Mouse (Mus musculus) cerebellum, postnatal 10 days (tissue): ENCODE results near the gene Cnnm2.
A peak's percentile ranks its signal among the peaks of the same experiment; 100 is the strongest.
"Not testable (repeated sequence)": the region's sequence is repeated elsewhere in the genome, so short reads cannot be mapped to it uniquely, and the experiment has no call there.

Source experiments
- DNase-seq, 2 experiments: peaks; one replicate each; pipeline ENCODE4 v3.0.0; 2021; ENCODE audit warnings: mixed read lengths in 2 of 2

Gene Cnnm2

DNA sequence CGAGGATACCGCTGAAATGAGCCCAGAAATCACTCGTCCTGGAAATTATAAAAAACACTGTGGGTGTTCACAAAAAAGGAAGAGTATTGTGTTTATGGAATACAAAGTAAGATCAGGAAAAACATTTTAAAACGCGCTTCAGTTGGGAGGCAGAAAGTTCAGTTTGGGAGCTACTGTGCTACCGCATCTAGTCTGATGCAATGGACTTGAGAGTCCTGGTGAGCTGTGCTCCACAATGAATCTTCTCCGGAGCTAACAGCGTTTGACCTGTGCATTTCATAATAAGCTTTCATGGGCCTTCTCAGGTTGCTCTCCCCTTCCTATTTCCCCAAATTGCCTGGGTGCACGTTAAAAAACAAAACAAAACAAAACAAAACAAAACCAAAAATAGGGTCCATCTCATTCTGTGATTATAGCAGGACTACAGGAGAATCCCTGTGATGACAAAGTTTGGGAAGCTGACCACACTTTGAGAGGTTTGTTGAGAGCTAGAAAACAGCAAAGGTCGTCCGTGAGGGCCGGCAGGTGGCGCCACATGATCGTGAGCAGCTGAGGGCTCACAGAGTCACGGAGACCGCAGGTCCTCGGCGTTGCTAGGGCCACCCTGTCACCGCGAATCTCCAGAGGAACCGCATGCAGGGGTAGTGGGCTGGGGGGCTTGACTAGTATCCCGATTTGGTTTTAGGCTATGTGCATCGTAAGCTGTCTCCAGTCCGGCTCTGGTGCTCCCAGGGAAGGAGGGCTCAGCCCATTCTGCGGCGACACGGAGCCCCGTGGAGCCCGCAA, 828 bp upstream of the Cnnm2 start:
- DNase-seq, result peak; percentile 95 to 96

DNA sequence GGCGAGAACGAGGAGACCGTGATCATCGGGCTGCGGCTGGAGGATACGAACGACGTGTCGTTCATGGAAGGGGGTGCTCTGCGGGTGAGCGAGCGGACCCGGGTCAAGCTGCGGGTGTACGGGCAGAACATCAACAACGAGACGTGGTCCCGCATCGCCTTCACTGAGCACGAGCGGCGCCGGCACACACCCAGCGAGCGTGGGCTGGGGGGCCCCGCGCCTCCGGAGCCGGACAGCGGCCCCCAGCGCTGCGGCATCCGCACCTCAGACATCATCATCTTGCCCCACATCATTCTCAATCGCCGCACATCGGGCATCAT, 535 bp downstream of the Cnnm2 start:
- no peak for DNase-seq

- peak; percentile 69 to 72 for DNase-seq
Measured at GRCm38 (mm10) chr19:46762291-46762991, 1.0 kb downstream of the Cnnm2 start.

DNA sequence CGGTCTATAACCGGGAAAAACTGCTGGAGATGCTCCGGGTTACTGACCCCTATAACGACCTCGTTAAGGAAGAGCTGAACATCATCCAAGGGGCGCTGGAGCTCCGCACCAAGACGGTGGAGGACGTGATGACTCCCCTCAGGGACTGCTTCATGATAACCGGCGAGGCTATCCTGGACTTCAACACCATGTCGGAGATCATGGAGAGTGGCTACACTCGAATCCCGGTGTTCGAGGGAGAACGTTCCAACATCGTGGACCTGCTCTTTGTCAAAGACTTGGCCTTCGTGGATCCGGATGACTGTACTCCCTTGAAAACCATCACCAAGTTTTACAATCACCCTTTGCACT, 1.6 kb downstream of the Cnnm2 start:
- peak in 1 of 2 experiments; percentile 41 for DNase-seq

DNA sequence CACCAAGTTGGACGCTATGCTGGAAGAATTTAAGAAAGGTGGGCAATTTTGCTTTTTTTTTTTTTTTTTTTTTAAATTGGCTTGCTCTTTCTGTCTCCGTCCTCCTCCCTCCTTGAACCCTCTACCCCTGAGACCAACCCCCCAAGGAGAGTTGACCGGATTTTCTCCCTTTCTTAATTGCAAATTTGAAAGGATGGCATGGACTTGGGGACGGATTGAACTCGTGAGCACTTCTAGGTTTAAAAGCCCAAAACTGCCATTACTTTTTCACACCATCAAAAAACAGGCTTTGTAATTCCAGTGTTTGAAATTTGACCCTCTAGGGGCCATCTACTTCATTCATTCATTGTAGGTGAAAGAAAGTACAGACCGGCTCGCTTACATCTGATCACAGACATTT, 2.0 kb downstream of the Cnnm2 start:
- peak; percentile 63 to 71 for DNase-seq

DNA sequence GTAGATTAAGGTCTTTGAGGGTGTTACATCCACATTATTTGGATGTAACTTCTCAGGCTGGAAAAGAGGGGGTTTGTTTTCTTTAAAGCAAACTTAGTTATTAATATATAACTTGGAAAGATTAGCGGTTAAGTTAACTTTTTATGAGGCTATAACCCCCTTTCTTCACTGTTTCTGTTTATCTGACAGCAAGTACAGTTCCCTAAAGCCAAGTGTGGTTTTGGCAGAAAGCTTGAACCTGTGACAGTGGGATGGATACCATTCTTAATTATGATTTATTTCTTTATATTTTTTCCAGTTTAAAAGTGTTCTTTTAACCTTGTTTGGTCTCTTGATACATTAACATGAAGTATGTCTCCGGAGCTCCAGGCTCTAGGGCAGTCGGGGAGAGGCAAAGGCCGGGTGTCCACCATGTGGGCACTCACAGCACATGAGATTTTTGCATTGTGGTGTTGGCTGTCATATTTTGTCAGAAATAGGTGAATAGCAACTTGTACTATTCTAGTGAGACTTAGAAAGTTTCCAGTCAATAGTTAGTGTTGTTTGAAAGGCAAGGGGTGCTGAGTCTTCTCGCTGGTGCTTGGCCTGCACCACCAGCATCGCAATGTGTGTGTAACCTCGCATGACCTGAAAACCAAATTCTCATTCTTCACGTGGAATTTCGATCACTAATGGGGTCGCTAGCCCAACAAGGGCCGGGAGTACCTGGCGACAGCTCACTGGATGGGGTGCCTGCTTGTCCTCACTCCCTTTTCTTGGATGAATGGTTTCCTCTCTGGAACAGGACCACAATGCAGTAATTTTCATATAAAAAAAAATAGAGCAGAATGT, 2.8 kb downstream of the Cnnm2 start:
- DNase-seq, result no peak

DNA sequence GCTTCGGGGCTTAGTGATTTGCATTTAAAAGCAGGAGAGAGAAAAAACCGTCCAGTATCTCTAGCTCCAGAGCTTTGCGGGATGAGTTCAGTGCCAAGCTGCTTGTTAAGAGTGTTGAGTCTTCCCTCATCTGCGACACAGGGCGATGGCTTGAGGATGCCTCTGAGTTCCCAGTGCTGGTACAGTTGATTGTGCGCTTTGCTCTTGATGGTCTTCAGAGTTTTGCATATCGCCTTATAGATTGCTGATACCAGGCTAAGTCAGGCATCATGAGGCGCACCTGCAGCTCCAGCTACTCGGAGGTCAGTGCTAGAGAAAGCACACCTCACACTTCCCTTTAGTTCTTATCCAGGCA, 3.3 kb downstream of the Cnnm2 start:
- peak; percentile 28 to 32 for DNase-seq

GRCm38 (mm10) chr19:46766125-46766524, 4.7 kb downstream of the Cnnm2 start:
- peak; percentile 29 to 38 for DNase-seq

GRCm38 (mm10) chr19:46769759-46770158, 8.4 kb downstream of the Cnnm2 start:
- no peak for DNase-seq

DNA sequence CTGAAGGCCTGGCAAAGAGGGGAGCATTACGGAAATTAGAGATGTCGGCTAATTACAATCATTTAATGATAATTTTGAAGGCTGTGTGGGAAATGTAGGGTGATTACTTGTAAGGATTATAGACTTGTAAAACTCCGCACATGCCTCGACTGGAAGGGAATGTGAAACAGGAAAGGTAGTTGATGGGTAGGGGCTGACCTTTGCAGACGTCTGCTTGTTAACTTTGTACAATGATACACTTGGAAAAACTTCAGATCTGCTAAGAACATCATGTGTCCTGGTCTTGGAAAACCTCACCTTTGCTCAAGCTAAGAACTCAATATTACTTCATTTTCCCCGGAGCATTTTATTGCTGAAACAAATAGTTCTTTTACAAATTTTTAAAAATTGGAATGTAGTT, 10.4 kb downstream of the Cnnm2 start:
- no peak for DNase-seq

- DNase-seq, result peak; percentile 59 to 72
Measured at GRCm38 (mm10) chr19:46776391-46776790, 15.0 kb downstream of the Cnnm2 start.

DNA sequence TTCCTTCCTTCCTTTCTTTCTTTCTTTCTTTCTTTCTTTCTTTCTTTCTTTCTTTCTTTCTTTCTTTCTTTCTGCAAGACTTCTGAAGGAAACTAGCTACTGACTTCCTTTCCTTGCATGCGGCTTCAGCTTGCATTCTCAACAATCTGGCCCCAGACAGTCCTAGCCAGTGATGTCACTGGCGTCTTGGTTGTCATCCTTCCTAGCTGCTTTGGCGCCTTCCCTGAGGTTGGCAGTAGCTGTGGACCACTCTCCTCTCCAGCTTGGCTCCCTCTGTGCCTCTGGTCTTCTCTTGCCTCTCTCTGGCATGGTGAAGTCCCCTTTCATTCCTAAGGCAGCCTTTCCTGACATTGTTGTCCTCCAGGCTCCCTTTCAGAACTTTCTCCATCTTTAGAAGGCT, 15.5 kb downstream of the Cnnm2 start:
- peak; percentile 76 to 86 for DNase-seq

GRCm38 (mm10) chr19:46777928-46778680, 16.7 kb downstream of the Cnnm2 start:
- no peak for DNase-seq

GRCm38 (mm10) chr19:46779130-46779529, 17.7 kb downstream of the Cnnm2 start:
- DNase-seq, result not testable (repeated sequence)

DNA sequence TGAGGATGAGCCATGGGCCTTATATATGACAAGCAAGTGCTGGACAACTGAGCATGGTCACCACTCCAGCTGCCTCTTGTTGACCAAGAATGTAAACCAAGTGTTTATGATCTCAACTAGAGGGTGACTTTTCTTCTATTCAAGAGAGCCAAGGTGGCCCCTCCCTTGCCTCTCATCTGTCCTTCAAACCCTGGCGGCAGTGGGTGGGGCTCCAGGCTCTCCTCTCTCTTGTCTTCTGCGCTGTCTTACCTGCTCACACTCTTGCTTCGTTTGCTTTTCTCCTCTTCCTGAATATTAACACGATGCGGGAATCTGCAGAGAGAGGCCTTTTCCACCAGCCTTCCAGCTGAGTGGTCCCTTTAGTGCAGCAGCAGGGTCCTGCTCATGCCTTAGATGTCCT, 22.6 kb downstream of the Cnnm2 start:
- no peak for DNase-seq

- no peak for DNase-seq
Measured at GRCm38 (mm10) chr19:46784502-46784901, 23.1 kb downstream of the Cnnm2 start.

GRCm38 (mm10) chr19:46785633-46786032, 24.2 kb downstream of the Cnnm2 start:
- DNase-seq, result no peak

DNA sequence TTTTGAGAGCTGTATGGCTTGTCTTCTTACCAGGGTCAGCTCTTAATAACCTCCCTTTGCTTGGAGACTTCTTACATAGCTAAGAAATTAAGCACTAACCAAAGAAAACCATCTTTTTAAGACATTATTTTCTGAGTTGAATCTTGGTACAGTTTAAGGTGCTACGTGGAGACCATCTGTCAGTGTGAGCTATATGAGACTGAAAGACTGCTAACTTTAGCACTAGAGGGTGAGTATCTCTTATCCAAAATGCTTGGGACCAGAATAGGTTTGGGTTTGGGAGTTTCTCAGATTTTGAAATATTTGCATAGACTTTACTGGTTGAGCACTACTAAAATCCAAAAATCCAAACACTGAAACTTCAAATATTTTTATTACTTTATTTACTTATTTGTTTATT, 28.4 kb downstream of the Cnnm2 start:
- DNase-seq, result no peak

GRCm38 (mm10) chr19:46791360-46791759, 30.0 kb downstream of the Cnnm2 start:
- DNase-seq, result no peak

- no peak for DNase-seq
Measured at GRCm38 (mm10) chr19:46791921-46792320, 30.5 kb downstream of the Cnnm2 start.

- no peak for DNase-seq
Measured at GRCm38 (mm10) chr19:46792480-46792879, 31.1 kb downstream of the Cnnm2 start.

DNA sequence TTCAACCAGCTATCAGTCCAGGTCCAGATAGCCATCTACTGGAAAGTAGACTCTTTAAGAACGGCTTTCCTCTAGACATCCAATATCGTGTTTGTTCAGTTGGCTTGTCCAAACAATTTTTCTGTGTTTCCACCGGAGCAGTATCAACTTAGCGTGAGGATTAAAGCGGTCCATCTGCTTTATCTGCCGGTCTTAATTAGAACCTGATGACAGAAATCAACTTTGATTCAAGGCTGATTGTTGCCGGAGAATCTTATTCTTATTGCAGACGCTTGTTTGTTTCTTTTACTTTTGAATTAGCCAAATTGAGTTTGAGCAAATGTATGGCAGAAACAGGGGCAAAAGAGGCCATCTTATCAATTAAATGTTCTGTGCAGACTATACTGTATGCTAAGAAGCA, 32.8 kb downstream of the Cnnm2 start:
- DNase-seq, result no peak
